Mouse (Mus musculus): ENCODE results near the gene Kcns3. TPM values are rescaled to one million over a fixed set of nuclear protein-coding genes. Genes with fewer than 3 reads are reported as not detected.
"Not testable (repeated sequence)": the region's sequence is repeated elsewhere in the genome, so short reads cannot be mapped to it uniquely, and the experiment has no call there.

Kcns3 gene
- polyA plus RNA-seq, 1 experiment from 2014 or later = 1.9 TPM

DNA sequence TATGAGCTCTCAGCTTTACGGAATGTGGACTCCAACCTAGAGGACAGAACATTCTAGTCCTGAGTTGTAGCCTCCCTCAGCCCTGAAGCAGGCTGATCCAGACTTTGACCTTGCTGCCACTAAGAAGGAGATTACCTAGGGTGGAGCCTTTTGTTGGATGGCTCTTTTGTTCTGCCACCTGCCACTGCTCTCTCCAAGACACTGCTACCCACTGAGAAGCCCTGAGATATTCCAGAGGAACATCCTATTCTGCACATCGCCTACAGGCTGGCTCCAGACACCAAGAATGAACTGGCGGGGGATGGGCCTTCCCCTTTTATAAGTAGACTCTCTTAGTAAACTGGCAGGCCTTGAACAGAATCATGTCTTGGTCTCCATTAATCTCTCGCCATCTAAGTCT lies 98.2 kb downstream of the Kcns3 start:
- H3K27me3 ChIP-seq; H3K4me3 ChIP-seq; H3K27ac ChIP-seq; H3K36me3 ChIP-seq; H3K9ac ChIP-seq; H3K4me2 ChIP-seq (replicated peaks); ATAC-seq (ENCODE audit: low FRiP score, low read depth); H3K9me3 ChIP-seq; H3K4me1 ChIP-seq: not testable (repeated sequence)
- WGBS = 76% methylated on average over 4 of the region's 4 CpGs

- Histone ChIP-seq H3K9ac (no peak overlapping the region), H3K4me2 (replicated peaks) (no peak overlapping the region), H3K27ac (no peak overlapping the region), H3K9me3 (no peaks in the 10 kb centered on the region), H3K36me3 (no peaks in the 10 kb centered on the region), H3K4me1 (no peaks in the 10 kb centered on the region), H3K4me3 (no peak overlapping the region), H3K27me3 (no peaks in the 10 kb centered on the region)
- no peak for ATAC-seq (ENCODE audit: low FRiP score, low read depth)
Observed at GRCm38 (mm10) chr12:11041821-11042220, 109.0 kb downstream of the Kcns3 start.

Other genes with a start within 250 kb of the Kcns3 start
- not detected in 2 replicates for gene Msgn1, start 57.9 kb upstream of the Kcns3 start, polyA plus RNA-seq (2015; fragmentation: Nextera tagmentation; extraction: Ambion mirVana)
- 9.6 and 9.9 TPM in 2 replicates for gene Gen1, start 114.7 kb upstream of the Kcns3 start, polyA plus RNA-seq (2015; fragmentation: Nextera tagmentation; extraction: Ambion mirVana)
- 175 and 181 TPM in 2 replicates for gene Smc6, start 114.8 kb upstream of the Kcns3 start, polyA plus RNA-seq (2015; fragmentation: Nextera tagmentation; extraction: Ambion mirVana)

Measured in limb, embryonic 13.5 days (tissue).